Mouse (Mus musculus): ENCODE results near the gene Bcl7b.
A peak's percentile ranks its signal among the peaks of the same experiment; 100 is the strongest.

Gene Bcl7b

DNA sequence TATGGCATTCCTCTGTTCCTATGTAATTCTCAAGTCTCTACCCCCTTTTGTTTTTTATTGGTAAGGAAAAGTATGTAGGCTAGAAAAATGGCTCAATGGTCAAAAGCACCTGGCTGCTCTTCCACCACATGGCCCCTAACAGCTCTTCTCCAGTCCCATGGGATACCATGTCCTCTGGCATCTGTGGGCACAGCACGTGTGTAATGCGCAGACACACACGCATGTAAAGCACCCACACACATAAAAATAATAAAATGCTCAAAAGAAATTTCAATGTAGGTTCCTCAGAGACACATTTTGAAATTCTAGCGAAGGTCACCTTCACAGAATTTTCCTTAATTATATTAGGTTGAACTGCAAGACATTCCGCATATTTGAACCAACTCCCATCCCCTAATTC, 1.4 kb downstream of the Bcl7b start:
- DNase-seq (ENCODE audit: low read depth, low spot score): no peak

DNA sequence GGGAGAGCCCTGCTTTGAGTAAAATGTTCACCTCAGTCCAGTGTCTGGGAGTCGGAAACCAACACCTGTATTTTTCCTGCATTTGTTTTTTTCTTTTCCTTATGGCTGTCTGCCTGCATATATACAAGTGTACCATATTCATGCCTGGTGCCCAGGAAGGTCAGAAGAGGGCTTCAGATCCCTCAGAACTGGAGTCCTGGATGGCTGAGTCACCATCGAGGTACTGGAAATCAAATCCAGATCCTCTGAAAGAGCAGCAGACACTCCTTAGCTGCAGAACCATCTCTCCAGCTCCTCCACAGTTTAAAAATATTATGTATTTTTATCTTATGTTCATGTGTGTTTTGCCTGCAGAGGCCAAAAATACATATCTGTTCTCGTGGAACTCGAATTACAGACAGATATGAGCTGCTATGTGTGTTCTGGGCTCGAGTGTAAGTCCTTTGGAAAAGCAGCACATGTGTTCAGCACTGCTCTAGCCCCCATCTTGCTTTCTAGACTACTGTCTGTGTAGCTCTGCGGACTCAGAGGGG, 3.7 kb downstream of the Bcl7b start:
- no peak for DNase-seq (ENCODE audit: low read depth, low spot score)

- DNase-seq (ENCODE audit: low read depth, low spot score): no peak
These were observed 4.9 kb downstream of the Bcl7b start for GRCm38 (mm10) chr5:135172986-135173385.

DNA sequence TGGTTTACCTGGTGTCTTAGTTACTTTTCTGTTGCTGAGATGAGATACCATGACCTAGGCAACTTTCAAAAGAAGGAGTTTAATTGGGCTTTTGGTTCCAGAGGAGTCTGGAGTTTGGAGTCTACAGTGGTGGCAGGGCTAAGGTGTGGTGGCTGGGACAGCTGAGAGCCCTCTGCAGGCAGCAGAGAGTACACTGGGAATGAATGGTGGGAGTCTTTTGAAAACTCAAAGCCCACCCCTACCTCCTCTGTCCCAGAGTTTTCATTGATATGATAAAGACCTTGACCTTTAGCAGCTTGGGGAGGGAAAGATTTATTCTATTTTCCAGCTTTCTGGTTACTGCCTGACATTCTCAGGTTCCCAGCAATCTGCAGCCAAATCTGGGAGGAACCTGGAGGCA, 7.0 kb downstream of the Bcl7b start:
- DNase-seq (ENCODE audit: low read depth, low spot score): peak; percentile 57

GRCm38 (mm10) chr5:135178523-135178922, 10.4 kb downstream of the Bcl7b start:
- DNase-seq (ENCODE audit: low read depth, low spot score): no peak

GRCm38 (mm10) chr5:135178996-135179395, 10.9 kb downstream of the Bcl7b start:
- no peak for DNase-seq (ENCODE audit: low read depth, low spot score)

GRCm38 (mm10) chr5:135179616-135180015, 11.5 kb downstream of the Bcl7b start:
- DNase-seq (ENCODE audit: low read depth, low spot score): no peak

GRCm38 (mm10) chr5:135180796-135181195, 12.7 kb downstream of the Bcl7b start:
- DNase-seq (ENCODE audit: low read depth, low spot score): no peak

DNA sequence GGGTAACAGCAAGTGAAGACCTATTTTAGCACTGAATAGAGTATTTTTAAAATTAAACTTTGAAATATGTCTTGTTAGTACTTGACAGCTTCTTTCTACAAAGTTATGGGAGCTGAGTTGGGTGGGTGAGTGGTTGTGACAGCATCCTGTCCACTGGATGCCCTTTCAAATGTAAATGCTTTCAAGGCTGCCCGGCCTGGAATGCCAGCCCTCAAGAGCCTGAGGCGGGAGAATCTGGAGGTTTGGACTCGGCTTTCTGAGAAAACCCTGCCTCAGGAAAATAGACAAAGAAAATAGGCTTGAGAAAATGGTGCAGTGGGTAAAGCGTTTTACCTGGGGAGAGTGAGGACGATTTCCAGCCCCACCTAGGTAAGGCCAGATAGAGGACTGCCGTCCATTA, 13.7 kb downstream of the Bcl7b start:
- DNase-seq (ENCODE audit: low read depth, low spot score): no peak

GRCm38 (mm10) chr5:135183131-135183861, 15.2 kb downstream of the Bcl7b start:
- peak; percentile 88 for DNase-seq (ENCODE audit: low read depth, low spot score)

DNA sequence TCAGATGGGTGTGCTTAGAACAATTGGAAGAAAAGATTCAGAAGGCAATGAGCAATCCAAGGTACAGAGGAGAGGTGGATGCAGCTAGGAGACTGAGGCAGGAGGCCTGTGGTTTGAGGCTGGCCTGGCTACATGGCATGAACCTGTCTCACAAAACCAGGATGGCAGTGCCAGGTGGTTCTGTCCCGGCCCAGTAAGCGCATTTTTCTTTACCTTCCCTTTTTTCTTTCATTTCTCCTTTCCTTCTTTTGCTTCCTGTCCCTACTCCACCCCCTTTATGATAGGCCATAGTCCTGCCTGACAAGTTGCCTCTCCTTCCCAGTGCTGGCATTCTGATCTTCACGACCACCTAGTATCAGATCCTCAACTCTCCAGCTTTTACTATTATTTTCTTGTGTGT, 16.9 kb downstream of the Bcl7b start:
- no peak for DNase-seq (ENCODE audit: low read depth, low spot score)

GRCm38 (mm10) chr5:135185596-135185995, 17.5 kb downstream of the Bcl7b start:
- peak; percentile 82 for DNase-seq (ENCODE audit: low read depth, low spot score)

GRCm38 (mm10) chr5:135186231-135186620, 18.1 kb downstream of the Bcl7b start:
- no peak for DNase-seq (ENCODE audit: low read depth, low spot score)

DNA sequence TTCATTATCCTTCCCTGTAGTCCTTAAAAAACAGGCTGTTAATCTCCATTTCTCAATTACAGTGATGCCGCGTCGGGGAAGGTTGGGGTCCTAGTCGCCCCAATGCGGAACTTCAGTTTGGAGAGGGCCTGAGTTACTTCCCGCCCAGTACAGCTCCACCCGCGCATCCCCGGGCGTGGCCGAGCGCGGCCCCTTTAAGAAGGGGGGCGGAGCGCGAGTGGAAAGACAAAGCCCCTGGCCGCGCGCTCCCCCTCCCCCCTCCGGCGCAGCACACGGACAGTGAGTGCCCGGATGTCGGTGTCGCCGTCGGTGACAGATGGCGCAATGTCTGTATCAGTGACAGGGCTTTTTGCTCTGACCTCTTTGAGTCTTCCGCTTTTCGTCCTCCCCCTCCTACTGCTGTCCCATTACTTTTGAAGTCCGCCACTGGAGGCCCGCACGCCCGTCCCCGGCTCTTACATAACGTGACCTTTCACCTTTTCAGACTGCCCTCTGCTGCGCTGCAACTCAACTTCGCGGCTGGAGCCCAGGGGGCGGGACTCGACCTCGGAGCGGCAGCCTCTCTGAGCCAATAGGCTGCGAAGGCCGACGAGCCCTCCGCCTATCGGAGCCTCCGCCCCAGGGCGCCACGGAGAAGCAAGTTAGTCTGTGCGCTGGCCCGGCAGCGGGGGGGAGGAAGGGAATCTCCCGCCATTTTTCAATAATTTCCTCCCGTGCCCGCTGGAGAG, 18.7 kb downstream of the Bcl7b start, which contains the start of gene Baz1b:
Baz1b (plus strand) TSS at position 644 of the 728 bp plus-strand sequence.
- peak; percentile 98 for DNase-seq (ENCODE audit: low read depth, low spot score)

- no peak for DNase-seq (ENCODE audit: low read depth, low spot score)
These were observed 19.5 kb downstream of the Bcl7b start for GRCm38 (mm10) chr5:135187349-135188213.

GRCm38 (mm10) chr5:135188214-135188554, 20.1 kb downstream of the Bcl7b start:
- no peak for DNase-seq (ENCODE audit: low read depth, low spot score)

DNA sequence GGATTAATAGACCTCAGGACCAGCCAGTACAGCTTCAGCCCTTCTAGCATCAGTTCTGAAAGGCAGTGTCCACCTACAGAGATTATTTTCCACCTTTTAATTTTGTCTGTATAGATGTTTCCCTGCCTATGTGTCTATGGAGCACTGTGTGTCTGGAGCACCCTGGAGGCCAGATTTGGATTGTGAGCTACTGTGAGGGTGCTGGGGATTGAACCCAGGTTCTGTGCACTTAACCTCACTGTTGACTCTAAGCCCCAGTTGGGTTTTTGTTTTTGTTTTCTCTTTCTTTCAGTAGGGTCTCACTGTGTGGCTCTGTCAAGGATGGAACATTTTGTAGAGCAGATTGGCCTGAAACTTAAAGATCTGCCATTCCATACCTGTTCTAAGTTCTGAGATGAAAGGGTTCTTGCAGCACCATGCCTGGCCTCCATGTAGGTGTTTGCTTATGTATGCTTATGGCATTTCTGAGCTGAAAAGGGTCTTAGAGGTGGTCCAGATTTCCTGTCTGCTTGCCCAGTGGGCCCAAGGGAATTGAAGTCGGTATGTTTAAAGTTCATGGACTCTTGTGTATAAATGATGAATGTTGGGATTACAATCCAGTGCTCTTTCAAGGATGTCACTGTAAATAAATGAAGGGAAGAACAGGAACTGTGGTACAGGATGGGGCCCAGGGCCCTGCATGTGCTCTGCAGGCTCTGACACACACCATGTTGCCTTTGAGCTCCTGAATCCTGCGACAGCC, 21.4 kb downstream of the Bcl7b start:
- no peak for DNase-seq (ENCODE audit: low read depth, low spot score)

DNA sequence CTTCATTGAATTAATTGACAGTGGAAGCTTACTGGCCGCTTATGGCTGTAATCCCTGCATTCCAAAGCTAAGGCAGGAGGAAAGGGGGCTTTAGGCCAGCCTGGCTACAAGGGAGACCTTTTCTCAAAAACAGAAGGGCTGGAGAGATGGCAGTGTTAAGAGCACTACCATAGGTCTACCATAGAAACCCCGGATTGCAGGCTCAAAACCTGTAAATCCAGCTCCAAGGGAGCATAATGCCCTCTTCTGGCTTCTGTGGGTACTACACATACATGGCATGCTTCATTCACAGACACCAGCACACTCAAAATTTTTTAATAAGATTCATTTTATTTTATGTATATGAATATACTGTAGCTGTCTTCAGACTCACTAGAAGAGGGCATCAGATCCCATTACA, 23.5 kb downstream of the Bcl7b start:
- DNase-seq (ENCODE audit: low read depth, low spot score): peak; percentile 82

DNA sequence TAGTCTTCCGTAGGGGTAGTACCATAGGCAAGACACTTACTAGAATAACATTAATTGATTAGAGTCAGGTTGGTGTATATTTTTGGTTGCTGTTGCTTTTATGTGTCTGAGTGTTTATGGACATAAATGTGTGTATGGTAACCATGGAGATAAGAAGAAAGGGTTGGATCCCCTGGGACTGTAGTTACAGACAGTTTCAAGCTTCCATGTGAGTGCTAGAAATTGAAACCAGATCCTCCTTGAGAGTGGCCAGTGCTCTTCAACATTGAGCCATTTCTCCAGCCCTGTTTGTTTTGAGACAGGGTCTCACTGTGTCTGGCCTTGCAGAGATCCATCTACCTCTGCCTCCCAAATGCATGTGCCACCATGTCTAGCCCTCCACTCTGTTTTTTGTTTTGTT, 24.3 kb downstream of the Bcl7b start:
- DNase-seq (ENCODE audit: low read depth, low spot score): no peak

DNA sequence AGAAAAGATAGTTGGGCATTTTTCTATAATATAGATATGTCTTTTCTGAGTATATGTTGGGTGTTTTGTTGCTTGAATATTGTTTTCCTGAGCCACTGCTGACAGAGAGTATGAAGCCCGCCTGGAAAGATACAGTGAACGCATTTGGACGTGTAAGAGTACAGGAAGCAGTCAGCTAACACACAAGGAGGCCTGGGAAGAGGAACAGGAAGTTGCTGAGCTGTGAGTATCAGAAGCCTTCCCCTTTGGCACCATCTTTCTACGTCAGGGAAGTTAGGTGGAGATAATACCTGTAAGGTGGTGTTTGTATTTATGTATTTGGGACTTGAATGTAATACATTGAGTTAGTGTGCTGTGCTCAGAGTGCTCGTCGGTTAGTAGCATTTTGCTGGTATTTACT, 28.3 kb downstream of the Bcl7b start:
- DNase-seq (ENCODE audit: low read depth, low spot score): no peak

- no peak for DNase-seq (ENCODE audit: low read depth, low spot score)
These were observed 34.7 kb downstream of the Bcl7b start for GRCm38 (mm10) chr5:135202763-135203162.
